Mouse (Mus musculus): ENCODE measurements around the gene Arhgap21.

Gene Arhgap21

GRCm38 (mm10) chr2:20966176-20967100 is 2.2 kb downstream of the Arhgap21 start:
- DNase-seq (ENCODE audit: low spot score), result no peak

DNA sequence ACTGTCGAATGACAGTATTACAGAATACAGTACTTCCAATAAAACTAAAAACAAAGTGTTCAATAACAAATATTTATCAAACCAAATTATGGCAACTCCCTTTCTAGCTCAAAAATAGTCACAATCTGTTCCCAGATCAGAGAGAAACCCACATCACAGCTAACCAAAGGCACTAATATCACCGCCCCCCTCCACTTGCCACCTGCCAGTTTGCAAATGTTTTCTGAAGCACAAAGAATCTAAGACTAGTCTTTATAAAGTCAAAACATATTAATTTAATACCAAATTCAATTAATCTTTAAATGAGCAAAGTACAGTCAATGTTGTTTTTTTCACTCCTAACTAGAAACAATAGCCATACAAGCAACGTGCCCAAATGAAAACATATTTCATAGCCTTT is 3.3 kb downstream of the Arhgap21 start:
- DNase-seq (ENCODE audit: low spot score), result no peak

- no peak for DNase-seq (ENCODE audit: low spot score)
Observed at GRCm38 (mm10) chr2:20964461-20964860, 4.2 kb downstream of the Arhgap21 start.

DNA sequence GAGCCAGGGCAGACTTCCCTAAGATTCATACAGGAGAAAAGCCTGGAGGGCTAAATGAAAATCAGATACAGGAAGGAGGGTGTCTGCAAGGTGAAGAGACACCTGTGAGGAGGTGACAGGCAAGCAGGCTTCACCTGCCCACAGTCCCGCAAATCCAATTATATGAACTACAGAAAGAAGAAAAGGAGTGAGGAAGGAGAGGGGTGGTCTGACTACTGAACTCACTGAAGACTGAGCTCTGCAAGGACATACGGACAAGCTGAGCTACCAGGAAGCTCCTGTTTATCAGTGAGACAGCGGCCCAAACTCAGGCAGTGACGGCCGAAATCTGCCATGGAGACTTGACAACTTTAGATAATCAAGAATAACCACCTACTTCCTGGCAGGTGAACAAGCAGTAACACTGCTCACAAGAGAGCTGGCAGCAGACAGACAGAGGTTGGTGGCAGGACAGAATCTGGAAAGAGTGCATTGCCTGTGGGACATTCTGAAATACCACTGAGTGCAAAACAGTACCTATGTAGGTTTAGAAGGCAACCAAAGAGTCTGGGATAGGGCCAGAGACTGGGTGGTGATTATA is 5.4 kb downstream of the Arhgap21 start:
- no peak for DNase-seq (ENCODE audit: low spot score)

DNA sequence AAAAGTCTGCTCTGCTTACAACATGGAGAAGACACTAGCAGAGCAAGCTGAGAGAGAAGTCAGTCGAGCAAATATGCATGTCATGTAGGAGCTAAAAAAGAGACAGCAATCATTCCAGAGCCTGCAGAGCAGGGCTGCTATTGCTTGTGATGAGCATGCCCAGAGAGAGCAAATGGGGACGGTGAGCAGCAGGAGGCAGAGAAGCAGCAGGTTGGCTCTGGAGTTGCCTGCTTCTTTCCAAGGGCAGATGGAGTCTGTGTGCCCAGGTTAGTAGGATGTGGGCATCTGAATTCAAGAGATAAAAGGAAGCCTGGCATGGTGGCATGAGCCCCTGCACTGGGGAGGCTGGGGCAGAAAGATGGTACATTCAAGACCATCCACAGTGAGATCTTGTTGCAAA is 6.4 kb downstream of the Arhgap21 start:
- no peak for DNase-seq (ENCODE audit: low spot score)

DNA sequence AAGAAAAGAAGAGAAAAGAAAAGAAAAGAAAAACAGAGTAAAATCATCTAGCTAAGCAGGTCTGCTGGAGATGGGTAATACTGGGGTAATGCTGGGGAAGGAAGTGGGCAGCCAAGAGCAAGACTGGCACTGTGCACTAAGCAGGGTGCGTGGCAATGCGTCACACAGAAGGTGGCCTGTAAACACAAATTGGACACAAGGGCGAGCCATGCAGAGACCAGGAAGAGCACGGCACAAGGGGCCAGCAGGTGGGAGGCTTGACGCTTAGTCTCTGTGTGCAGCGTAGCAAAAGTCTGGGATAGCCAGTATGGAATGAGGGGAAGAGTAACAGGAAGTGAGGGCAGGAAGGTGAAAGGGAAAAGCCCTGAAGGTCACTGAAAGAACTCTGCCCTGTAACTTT is 6.9 kb downstream of the Arhgap21 start:
- DNase-seq (ENCODE audit: low spot score), result no peak

DNA sequence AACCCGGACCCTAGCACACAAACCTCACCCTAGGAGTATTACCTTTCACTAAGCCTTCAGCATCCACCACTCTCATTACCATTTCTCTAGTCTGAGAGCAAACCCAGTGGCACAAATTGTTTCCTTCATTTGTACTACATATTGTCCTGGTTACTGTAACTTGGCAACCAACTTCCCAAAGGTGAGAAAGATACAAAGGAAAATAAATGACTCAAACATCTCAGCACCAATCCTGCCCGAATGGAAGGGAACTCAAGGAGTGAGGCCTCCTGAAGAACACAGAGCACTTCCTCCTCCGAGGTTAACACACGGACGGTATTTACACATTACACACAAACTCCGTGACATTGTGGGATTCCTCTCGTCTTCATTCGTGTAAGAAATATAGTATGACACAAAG is 7.4 kb downstream of the Arhgap21 start:
- DNase-seq (ENCODE audit: low spot score), result no peak

DNA sequence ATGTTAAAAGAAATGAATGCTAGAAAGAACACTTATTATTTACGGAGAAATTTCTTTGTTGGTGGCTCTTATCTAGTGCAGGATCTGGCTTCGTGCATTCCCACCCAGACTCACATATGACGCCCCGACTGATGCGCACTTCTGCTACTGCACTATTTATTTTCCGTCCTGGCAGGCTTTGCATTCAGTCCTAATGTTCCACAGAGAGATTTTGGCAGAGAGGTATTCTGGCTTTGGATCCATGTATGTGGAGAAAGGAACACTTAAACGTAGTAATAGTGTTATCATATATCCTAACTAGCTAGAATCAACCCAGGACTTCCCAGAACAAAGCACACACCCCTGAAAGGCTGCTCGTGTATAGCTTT is 8.0 kb downstream of the Arhgap21 start:
- DNase-seq (ENCODE audit: low spot score), result no peak

GRCm38 (mm10) chr2:20959906-20960667 is 8.6 kb downstream of the Arhgap21 start:
- no peak for DNase-seq (ENCODE audit: low spot score)

DNA sequence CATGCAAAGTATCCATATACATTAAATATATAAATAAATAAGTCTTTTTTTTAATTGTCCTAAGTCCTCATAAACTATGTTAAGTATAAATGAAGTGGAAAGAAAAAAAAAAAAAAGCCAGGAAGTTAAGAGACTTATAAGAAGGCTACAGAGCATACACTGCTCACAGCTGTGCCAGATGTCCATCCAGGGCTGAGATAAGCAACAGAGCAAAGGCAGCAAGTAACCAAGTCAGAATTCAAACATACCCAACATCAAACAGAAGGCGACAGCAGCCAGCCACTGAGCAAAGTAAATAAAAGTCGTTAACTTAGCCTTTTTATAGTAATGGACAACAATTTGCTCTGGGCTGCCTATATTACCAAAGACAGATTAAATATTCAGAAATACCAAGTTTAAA is 9.6 kb downstream of the Arhgap21 start:
- no peak for DNase-seq (ENCODE audit: low spot score)

DNA sequence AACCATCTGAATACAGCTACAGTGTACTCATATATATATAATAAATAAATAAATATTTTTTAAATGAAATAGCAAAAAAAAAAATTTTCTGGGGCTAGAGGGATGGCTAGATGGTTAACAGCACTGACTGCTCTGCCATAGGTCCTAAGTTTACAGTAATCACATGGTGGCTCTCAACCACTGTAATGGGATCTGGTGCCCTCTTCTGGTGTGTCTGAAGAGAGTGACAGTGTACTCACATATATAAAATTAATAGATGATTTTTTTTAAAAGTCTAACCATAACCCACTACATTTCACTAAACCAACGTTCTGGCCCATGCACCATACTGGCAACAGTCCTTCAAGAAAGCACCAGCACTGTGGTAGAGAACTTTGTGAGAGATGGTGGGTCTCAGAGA is 10.7 kb downstream of the Arhgap21 start:
- DNase-seq (ENCODE audit: low spot score), result no peak

DNA sequence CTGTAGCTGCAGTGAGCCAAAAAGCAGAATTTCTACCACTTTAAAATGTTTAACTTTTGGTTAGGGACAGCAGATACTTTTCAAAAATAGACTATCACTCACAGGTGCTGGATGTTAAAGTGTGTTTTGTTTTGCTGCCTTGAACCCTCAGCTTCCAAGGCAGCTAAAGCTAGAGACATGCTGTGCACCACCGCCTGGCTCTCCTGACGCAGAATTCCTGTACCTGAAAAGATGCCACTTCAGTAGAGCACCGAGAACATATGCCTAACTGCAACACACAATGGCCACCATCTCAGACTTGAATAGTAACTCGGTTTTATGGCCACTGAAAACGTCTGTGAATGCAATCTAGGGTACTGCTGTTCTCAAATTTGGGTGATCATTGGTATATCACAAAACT is 12.0 kb downstream of the Arhgap21 start:
- DNase-seq (ENCODE audit: low spot score), result no peak

DNA sequence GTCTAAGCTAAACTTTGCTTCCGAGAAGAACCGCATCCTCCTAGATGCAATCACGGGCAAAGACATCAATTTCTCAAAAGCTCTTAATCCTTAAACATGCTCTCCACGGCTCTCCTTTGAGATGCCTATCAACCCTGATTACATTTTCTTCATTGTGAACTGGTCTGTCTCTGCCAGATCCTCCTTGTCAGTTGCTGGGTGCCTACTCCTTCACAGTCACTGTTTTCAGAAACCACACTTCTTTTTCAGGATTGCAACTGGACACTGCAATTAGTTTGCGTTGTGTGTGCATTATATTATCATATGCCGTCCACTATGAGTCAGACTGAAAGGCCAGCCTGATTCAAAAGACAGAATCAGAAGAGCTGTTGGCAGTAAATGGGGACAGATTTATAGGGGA is 12.7 kb downstream of the Arhgap21 start:
- no peak for DNase-seq (ENCODE audit: low spot score)

- DNase-seq (ENCODE audit: low spot score), result no peak
Observed at GRCm38 (mm10) chr2:20955376-20955775, 13.3 kb downstream of the Arhgap21 start.

DNA sequence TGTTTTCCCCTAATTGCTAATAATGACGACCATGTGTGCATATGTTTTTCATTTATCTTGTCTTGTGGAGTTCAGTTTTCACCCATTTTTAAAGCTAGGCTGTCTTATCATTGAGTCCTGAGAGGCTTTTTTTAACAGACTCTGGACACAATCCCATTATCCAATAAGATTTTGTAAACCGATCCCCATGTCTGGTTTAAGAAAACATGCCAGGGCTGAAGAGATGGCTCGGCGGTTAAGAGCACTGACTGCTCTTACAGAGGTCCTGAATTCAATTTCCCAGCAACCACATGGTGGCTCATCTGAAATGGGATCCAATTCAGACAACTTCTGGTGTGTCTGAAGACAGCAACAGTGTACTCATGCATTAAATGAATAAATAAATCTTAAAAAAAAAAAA is 16.0 kb downstream of the Arhgap21 start:
- DNase-seq (ENCODE audit: low spot score), result no peak

DNA sequence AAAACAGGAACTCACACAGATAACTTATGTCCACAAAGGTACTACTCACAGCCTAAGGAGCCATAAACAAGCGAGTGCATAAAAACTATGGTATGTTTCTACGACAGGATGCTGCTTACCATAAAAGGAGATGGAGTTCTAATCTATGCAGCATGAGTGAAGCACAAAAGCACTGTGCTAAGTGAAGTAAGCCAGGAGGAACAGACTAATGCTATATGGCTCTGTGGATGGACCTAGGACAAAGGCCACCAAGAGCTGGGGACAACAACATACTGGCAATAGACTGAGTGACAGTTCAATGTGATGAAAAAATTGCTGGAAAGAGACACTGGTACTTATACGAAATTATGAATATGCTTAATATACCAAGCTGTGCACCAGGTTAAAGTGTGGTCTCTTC is 19.5 kb downstream of the Arhgap21 start:
- no peak for DNase-seq (ENCODE audit: low spot score)

DNA sequence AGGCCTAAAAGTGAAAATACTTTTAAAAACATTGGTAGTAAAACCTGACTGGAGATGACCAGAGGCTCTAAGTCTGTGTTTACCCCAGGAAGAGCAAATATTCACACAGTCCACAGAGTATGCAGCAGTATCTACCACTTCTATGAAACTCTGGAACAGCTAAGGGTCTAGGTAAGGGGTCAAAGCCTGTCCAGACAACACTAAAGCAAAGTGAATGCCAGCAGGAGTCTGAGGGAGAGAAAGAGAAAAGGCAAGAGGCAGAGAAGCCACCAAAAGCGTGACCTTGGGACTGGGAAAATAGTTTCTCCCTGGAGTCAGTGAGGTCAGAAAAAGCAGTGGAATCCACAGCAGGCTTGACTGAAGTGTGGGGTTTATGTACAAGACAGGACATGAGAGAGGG is 21.6 kb downstream of the Arhgap21 start:
- no peak for DNase-seq (ENCODE audit: low spot score)

GRCm38 (mm10) chr2:20945596-20945995 is 23.1 kb downstream of the Arhgap21 start:
- no peak for DNase-seq (ENCODE audit: low spot score)

DNA sequence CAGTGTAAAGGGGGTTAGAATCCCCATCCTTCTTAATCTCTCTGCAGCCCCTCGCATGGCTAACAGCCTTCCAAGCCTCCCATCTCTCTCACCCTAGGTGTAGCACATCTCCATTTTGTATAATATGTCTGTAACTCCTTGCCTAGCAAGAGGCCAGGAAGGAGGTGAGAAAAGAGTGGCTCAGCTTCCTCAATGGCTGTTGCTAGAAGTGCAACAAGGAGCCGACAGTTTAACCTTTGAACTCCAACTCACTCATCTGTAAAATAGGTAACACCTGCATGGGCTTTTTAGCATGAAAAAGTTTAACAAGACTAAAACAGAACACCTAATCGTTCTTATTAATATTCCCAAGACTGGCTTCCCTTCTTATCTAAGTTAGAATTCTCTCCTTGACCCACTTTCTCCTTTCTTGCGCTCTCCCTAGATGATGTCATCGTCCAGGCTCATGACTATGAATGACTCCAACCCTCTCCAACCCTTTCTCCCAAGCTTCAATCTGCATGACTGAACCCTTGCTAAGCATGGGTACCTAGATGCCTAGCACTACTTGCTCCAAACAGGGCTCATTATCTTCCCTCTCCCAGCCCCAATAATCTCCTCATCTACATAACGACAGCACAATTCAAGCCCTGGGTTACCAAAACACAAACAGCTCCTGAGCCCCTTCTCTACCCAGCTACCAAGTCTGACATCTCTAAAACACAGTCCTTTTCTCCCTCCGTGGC is 24.8 kb downstream of the Arhgap21 start:
- DNase-seq (ENCODE audit: low spot score), result peak; percentile 36

GRCm38 (mm10) chr2:20943222-20943621 is 25.5 kb downstream of the Arhgap21 start:
- peak; percentile 56 for DNase-seq (ENCODE audit: low spot score)

- no peak for DNase-seq (ENCODE audit: low spot score)
Observed at GRCm38 (mm10) chr2:20942434-20943198, 26.1 kb downstream of the Arhgap21 start.

DNA sequence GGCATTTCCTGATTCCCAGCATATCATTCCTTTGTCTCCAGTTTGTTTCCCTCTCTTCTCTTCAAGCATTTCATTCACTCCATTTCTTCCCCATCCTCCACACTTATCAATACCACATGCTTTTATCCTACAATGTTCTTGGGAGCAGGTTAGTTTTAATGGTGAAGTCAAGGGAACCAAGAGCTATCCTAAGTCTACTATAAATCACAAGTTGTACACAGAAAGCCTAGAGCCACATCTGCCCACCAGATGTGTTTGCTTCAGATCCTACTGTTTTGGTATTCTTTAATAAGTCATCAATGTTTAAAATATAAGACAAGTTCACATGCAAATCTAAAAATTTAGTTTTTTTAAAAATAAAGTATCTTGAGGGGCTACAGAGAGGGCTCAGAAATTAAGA is 27.6 kb downstream of the Arhgap21 start:
- no peak for DNase-seq (ENCODE audit: low spot score)
